Mouse (Mus musculus): ENCODE data around the gene Baiap2l2.

Gene Baiap2l2

DNA sequence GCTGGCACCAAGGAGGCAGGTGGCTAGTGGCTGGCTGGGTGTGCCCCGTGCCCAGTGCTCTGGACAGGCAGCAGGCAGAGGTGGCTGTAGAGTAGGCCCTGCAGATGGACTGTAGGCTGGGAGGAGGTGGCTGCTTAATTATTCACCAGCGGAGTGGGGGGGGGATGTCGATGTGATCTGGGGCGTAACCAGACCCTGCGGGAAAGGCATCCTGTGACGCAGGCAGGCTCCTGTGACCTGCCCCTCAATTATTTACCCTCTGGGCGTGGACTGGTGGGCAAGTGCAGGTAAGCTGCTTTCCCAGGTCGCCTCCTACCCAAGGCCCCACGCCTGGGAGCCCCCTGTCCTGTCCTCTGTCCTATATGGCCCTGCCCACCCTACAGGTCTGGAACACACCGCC lies at the start of gene Baiap2l2:
Gene Baiap2l2 (minus strand): TSS at position 139 of the 400 bp plus-strand sequence.
- in situ Hi-C loops (cut with MboI): no loop called here

DNA sequence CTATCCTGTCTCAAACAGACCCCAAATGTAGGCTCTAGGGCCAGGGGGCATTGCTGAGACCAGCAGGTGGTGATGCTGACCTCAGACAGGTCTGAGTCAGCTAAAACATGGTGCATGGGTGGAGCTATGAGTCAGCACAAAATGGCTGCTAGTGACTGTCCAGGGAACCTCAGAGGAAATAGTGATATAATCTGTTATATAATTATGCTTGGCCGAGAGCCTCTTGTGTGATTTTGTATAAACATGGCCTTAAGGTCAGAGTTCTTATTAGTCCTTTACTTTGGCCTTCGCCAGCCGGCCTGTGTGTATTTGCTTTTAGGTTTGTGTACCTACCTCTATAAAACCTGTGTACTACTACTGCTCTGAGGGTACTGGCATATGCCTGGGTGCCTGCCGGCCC lies 48.1 kb upstream of the Baiap2l2 start:
- in situ Hi-C loops (cut with MboI): no loop called here

- in situ Hi-C loops (cut with MboI): no loop called here
Observed at GRCm38 (mm10) chr15:79330521-79330920, 45.2 kb upstream of the Baiap2l2 start.

DNA sequence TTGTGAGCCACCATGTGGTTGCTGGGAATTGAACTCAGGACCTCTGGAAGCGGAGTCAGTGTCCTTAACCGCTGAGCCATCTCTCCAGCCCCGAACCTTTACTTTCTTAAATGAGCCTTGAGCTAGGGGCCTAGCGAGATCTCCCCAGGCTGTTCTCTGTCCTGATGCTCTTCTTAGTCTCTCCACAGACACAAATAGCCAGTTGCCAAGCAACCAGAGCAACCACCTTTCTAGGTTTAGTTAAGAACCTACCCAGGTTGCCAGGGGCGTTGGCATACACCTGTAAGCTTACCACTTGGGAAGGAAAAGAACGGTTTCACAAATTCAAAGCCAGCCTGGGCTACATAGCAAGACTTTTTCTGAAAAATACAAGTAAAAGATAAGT lies 44.6 kb upstream of the Baiap2l2 start:
- in situ Hi-C loops (cut with MboI): no loop called here

- in situ Hi-C loops (cut with MboI): no loop called here
Observed at GRCm38 (mm10) chr15:79329346-79329978, 44.1 kb upstream of the Baiap2l2 start.

DNA sequence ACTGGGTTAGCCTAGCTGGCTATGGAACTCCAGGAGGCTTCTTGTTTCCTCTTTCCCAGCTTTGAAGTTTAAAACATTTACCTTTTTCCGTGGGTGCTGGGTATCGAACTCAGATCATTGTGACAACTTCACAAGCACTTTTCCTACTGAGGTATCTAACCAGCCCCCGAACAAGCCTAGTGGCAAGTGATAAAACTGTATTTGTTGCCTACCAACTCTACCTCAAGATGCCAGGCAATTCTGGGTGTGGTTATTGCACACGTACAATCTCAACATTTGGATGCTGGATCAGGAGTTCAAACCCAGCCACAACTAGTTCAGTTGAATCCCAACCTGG lies 43.6 kb upstream of the Baiap2l2 start:
- in situ Hi-C loops (cut with MboI): no loop called here

- in situ Hi-C loops (cut with MboI): no loop called here
Observed at GRCm38 (mm10) chr15:79328058-79328938, 43.0 kb upstream of the Baiap2l2 start, which contains the start of gene Pla2g6. Gene Pla2g6, minus strand, starts transcription at chr15:79328390.

- in situ Hi-C loops (cut with MboI): no loop called here
Observed at GRCm38 (mm10) chr15:79326971-79327961, 41.9 kb upstream of the Baiap2l2 start.

- in situ Hi-C loops (cut with MboI): no loop called here
Observed at GRCm38 (mm10) chr15:79326264-79326663, 40.9 kb upstream of the Baiap2l2 start.

DNA sequence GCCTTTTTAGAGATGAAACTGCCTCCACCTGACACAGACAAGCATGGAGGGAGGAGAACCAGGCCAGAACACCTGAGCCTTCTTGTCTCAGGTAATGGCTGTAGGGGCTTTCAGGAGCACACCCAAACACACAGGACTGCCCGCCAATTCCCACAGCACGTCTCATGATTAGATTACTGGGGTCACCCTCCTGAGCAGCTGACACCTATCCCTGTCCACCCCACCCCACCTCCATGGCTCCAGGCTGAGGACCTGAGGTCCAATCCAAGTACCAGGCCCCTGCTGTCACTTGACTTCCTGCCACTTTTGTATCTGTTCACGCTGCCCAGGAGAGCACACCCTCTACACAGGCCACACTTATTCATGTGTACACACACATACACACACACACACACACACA lies 40.4 kb upstream of the Baiap2l2 start:
- in situ Hi-C loops (cut with MboI): no loop called here

DNA sequence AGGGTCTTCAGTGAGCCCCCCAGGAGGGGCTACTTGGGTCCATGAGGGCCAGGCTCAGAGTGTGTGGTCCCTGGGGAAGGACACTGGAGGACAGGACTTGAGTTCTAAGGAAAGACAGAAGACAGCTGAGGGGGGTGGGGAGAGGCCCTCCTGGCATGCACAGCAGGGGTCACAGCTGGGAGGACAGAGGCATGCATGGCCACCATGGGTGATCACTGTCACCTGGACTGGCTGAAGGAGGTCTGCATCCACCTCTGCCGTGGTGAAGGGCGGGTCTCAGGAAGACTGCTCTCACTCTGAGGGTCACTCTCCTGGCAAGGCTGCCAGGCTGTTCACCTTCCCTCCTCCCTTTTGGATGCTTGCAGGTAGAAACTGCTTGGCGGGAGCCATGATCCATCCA lies 39.0 kb upstream of the Baiap2l2 start:
- in situ Hi-C loops (cut with MboI): no loop called here

- in situ Hi-C loops (cut with MboI): no loop called here
Observed at GRCm38 (mm10) chr15:79323791-79324155, 38.4 kb upstream of the Baiap2l2 start.

DNA sequence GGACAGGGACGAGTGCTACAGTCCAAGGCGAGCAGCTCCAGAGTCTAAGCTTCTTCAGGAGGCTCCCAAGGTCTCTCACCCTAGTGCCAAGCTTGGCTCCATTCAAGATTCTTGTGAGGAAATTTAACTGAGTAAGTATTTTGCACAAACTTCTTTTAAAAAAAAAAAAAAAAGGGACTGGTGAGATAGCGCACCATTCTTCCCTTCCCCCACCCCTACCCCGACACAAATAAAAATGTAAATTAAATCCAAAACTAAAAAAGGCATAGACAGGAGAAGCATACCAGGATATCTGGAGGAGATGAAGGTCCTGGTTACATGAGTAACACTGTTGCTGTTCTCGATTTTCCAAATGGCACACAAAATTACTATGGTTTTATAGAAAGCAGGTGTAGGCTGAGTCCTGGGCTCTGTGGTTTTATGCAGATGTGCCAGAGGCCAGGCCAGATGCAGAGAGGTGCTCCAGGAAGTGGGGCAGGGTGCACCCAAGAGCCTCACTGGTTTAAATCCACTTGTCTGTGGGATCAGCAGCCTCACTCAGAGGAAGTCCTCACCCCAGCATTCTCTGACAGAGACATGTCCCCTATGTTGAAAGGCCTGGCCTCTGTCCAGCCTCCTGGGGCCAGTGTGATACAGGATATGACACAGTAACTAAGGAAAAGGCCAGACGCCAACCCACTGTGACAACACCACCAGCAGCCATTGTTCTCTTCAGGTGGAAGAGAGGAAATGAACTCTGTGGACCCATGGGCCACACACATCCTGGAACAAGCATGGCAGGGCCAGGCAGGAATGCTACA lies 37.9 kb upstream of the Baiap2l2 start:
- in situ Hi-C loops (cut with MboI): no loop called here

GRCm38 (mm10) chr15:79322281-79322990 lies 37.1 kb upstream of the Baiap2l2 start:
- in situ Hi-C loops (cut with MboI): no loop called here

GRCm38 (mm10) chr15:79321733-79322190 lies 36.4 kb upstream of the Baiap2l2 start:
- in situ Hi-C loops (cut with MboI): no loop called here

DNA sequence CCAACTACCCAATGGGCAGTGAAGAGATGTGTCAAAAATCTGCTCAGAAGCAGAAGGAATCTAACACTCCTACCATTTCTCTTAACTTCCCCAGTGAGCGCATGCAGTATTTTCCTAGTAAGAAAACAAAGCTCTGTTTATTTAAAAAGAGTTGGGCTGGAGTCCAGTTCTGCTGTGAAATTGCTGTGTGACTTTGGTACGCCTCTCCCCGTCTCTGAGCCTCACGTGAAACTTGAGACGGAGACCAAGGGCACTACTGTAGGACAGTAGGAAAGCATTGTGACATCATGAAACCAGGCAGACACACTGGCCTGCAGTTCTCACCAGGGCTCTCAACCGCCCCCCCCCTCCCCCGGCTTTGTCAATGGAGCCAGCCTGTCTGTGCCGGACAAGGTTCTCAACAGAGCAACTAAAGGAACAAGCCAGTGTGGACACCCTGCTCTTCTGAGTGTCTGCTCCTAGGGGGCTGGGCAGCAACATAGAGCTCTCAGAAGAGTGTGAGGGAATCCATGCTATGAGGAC lies 28.6 kb upstream of the Baiap2l2 start:
- in situ Hi-C loops (cut with MboI): no loop called here

GRCm38 (mm10) chr15:79307861-79308260 lies 22.5 kb upstream of the Baiap2l2 start:
- in situ Hi-C loops (cut with MboI): no loop called here

GRCm38 (mm10) chr15:79306043-79306637 lies 20.8 kb upstream of the Baiap2l2 start:
- in situ Hi-C loops (cut with MboI): no loop called here

- in situ Hi-C loops (cut with MboI): no loop called here
Observed at GRCm38 (mm10) chr15:79304832-79305231, 19.5 kb upstream of the Baiap2l2 start.

GRCm38 (mm10) chr15:79303725-79304124 lies 18.4 kb upstream of the Baiap2l2 start:
- in situ Hi-C loops (cut with MboI): no loop called here

Data from mature B cell (primary cell).